Mouse (Mus musculus): ENCODE results near the gene Acadm. TPM values are rescaled to one million over a fixed set of nuclear protein-coding genes. Genes with fewer than 3 reads are reported as not detected.
A peak's percentile ranks its signal among the peaks of the same experiment; 100 is the strongest.

Gene Acadm
- total RNA-seq (2021), result 1,000 to 10,000 TPM; 1,259 to 1,274 TPM
- long read RNA-seq, experiment 1, transcript Acadm-201 (12 exons, 2,047 nt), result major isoform, 2,118 of 2,317 reads
- long read RNA-seq, experiment 1, transcript Acadm-203 (2 exons, 437 nt), result minor isoform, 18 of 2,317 reads
- long read RNA-seq, experiment 1, partial matches to known transcripts, result 127 of 2,317 reads
- long read RNA-seq, experiment 1, other reads (novel, unspliced or antisense), result 54 of 2,317 reads
- long read RNA-seq, experiment 2, transcript Acadm-203 (2 exons, 437 nt), result minor isoform, 11 of 1,655 reads
- long read RNA-seq, experiment 2, transcript Acadm-201 (12 exons, 2,047 nt), result major isoform, 1,186 of 1,655 reads
- long read RNA-seq, experiment 2, partial matches to known transcripts, result 427 of 1,655 reads
- long read RNA-seq, experiment 2, other reads (novel, unspliced or antisense), result 31 of 1,655 reads

GRCm38 (mm10) chr3:153944335-153944990, at the start of gene Acadm:
Acadm (minus strand) TSS chr3:153944632.
- peak; percentile 100 for DNase-seq

GRCm38 (mm10) chr3:153984428-153985340, 40.3 kb upstream of the Acadm start:
- peak; percentile 10 for DNase-seq

GRCm38 (mm10) chr3:153980611-153981010, 36.2 kb upstream of the Acadm start:
- DNase-seq, result no peak

DNA sequence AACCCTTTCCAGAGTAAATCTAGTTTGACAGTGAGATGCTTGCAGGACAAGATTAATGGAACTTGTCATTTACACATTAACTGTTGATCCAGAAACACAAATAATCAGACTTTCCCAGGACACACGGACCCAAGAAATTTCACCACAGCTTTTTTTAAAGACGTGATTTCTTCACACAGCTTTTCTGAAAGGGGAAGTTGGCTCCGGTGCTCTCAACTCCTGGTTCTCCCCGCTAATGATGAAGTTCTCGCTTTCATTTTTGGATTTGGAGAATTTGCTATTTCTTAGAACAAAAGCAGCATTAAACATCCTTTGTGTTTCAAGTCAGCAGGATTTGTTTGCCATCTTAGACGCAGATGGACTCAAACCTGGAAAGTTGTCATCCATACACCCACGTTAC, 31.4 kb upstream of the Acadm start:
- no peak for DNase-seq

GRCm38 (mm10) chr3:153975060-153975459, 30.6 kb upstream of the Acadm start:
- DNase-seq, result peak; percentile 30

DNA sequence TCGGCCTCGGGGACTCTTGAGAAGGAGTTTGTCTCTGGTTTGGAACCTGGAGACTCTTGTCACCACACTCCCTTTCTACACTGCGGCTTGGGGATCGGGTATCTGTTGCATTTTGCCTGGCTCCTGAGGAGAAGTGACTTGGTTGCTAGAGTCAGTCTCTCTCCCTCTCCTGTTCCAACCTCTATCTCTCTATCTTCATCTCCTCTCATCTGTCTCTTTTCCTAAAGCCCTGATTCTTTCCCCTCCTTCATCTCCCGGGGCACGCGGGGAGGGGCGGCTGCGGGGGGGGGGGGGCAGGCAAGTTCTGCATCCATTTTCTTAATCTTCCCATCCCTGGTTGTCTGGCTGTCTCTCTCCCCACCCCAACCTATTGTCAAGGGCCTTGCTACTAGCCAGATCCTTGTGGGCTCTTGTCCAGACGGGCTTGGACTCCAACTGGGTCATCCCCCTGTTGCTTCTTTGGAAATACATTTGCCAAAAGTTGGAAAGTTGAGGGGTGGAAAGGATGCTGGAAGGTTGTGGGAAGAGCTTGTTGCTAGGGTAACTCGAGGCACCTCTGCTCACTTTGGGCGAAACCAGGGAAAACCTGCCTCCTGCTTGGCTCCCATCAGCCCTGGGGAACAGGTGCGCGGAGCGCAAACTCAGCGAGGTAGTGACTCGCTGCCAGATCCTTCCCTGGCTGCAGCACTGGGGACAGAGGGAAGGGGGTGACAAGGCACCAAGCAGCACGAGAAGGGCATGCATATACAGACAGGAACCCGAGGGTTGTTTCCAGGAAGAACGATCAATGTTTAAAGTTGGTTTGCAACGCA, 29.7 kb upstream of the Acadm start:
- DNase-seq, result no peak

- peak; percentile 34 for DNase-seq
Observed at GRCm38 (mm10) chr3:153973171-153973948, 28.9 kb upstream of the Acadm start, which contains the start of gene Slc44a5. Slc44a5 (plus strand) TSS chr3:153973436.

DNA sequence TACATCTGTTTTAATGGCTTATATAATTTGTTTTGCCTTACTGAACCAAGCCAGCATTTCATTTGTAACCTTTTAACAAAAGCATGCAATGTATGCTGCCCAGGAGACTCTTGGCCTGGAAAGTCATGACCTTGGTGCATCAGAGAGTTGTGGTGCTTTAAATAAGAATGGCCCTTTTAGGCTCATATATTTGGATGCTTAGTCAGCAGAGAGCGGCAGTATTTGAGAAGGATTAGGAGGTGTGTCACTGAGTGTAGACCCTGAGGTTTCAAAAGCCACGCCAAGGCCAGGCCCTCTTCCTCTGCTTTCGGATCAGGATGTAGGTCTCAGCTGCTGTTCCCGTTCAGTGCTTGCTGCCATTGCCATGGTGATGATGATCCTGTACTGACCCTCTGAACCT, 25.0 kb upstream of the Acadm start:
- no peak for DNase-seq

DNA sequence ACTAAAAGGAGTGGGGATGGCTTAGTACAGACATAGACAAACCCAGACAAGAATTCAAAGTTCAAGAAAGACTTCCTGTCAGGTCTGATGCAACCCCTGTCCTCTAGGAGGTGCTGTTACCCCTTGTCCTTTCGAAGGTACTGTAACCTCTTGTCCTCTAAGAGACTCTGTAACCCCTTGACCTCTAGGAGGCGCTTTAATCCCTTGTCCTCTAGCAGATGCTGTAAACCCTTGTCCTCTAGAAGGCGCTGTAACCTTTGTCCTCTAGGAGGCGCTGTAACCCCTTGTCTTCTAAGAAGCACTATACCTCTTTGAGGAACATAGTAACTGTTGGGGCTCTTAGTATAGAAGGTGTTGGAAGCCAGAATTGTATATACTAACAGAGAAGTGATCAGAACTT, 24.1 kb upstream of the Acadm start:
- DNase-seq, result peak; percentile 36

DNA sequence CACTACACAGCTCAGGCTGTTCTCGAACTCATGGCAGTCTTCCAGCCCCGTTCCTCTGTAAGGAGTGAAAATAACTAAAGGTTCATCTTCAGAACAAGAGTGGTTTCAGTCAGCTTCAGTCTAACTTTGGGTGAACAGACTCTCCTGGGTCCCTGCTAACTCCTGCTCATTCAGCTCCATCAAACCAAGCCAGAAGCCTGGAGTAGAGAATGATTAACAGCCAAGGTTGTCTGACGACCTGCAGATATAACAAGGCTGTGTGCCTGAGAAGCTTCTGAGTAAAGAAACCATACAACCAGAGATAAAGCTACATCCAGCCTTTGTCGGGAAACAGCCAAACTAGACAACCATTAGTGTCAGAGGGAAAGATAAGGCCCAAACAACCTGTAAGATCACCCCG, 23.0 kb upstream of the Acadm start:
- DNase-seq, result no peak

DNA sequence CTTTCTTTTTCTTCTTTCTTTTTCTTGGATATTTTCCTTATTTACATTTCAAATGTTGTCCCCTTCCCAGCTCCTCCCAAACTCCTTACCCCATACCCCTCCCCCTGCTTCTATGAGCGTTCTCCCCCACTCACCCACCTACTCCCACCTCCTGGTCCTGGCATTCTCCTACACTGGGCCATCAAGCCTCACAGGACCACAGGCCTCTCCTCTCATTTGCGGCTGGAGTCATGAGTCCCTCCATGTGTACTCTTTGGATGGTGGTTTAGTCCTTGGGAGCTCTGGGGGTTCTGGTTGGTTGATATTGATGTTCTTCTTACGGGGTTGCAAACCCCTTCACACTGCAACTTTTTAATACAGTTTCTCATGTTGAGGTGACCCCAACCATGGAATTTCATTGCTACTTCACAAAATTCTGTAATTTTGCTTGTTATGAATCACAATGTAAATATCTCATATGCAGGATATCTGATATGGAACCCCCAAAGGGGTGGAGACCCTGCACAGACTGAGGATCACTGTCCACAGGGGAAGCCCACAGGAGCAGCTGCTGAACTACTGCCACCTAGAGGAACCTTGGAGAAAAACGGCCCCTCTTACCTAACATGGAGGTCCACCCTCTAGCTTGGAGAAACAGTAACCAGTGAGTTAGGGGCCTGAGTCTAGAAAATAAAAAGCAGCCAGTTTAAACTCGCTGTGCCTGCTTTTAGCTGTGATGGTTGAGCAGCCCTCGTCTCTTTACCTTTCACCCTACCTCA, 17.4 kb upstream of the Acadm start:
- DNase-seq, result peak; percentile 30

GRCm38 (mm10) chr3:153960884-153961283, 16.5 kb upstream of the Acadm start:
- no peak for DNase-seq

DNA sequence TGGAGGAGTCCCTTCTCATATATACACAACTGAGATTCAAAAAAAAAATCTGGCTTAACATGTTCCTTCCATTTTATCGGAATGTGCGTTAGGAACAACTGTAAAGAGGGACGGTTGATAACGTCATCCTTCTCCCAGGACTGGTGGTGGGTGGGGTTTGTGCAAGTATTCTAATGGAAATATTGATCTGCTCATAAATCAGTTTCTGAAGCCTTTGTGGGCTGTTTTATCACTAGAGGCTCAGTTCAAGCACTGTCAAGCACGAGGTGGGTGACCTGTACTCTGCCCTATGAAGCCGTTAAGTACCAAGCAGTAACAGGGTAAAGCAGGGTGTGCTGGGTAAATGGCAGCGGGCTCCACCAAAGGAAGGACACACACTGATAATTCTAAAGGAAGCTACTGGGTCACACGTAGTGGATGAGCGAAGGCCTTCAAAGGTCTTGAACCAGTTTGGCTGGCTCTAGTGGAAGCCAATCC, 15.3 kb upstream of the Acadm start:
- DNase-seq, result no peak

DNA sequence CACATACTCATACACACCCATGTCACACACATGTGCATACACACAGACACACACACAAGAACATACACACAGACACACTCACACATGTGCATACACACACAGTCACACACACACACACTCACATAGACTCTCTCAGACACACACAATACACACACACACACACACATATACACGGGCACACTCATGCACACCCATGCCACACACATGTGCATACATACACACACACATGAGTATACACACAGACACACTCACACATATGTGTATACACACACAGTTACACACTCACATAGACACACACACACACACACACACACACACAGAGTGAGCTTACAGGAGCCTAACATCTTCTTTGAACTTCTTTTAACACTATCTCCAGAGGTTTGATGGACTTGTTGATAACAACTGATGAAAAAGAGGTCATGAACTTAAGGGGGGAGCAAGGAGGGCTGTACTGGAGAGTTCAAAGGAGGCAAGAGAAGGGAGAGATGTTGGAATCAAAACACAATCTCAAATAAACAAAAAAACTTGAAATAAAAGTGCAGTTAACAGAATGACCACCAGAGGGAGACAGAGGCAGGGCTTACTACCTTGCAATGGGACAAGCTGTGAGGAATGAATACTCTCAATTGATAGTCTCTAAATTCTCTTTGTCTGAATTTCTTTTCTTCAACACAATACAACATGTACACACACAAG, 14.8 kb upstream of the Acadm start:
- peak; percentile 29 for DNase-seq

- DNase-seq, result no peak
Observed at GRCm38 (mm10) chr3:153957916-153958315, 13.5 kb upstream of the Acadm start.

DNA sequence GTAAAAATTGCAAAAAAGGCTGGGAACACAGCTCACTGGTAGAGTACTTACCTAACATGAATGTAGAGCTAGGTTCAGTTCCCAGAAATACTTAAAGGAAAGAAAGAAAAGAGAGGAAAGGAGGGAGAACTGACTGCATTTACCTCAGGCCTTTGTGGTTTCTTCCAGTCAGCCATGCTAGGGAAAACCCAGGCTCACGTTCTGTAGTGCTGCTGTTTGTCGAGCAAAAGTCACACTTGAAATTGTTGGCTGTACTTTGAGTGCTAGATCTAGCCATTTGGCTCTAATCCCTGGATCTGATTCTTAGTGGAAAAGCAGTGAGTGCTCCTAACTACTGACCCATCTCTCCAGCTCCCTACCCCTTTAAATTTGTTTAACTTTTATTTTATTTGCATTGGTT, 3.7 kb upstream of the Acadm start:
- peak; percentile 35 for DNase-seq

DNA sequence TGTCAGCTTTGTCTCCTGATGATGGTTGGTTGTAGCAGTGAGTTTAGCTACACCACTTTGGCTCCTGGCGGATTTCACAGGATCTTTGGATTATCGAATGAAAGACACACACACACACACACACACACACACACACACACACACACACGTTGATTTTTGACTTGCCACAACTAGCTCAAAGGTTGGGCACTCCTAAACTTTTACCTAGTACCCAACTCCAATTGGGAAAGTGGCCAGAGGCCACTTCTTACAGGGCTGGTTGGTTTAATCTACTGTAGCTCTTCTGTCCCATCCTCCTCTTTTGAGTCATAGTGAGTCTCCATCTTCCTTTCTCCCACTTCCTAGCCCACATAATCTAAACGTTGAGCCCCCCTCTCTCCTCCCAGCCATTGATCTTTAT, 2.8 kb upstream of the Acadm start:
- peak; percentile 40 for DNase-seq

DNA sequence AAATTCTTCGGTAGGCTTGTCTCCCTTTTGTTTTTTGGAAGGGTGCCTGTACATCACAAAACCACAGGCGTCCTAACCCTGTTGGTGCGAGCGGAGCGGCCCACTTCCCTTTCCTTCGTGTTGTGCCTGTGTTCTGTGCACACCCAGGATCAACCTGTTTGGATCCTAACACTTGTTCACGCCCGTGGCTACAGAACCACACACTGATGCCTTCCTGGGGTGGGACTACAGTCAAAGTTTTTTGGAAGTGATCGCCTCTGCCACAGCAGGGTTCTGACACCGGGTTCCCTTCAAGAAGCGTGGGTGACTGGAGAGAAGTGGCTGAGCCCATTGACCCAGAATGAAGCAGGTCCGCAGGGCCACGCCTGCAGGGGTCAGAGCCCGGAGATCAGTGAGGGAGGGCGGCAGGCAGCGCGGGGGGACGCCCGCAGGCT, 514 bp downstream of the Acadm start:
- DNase-seq, result no peak

DNA sequence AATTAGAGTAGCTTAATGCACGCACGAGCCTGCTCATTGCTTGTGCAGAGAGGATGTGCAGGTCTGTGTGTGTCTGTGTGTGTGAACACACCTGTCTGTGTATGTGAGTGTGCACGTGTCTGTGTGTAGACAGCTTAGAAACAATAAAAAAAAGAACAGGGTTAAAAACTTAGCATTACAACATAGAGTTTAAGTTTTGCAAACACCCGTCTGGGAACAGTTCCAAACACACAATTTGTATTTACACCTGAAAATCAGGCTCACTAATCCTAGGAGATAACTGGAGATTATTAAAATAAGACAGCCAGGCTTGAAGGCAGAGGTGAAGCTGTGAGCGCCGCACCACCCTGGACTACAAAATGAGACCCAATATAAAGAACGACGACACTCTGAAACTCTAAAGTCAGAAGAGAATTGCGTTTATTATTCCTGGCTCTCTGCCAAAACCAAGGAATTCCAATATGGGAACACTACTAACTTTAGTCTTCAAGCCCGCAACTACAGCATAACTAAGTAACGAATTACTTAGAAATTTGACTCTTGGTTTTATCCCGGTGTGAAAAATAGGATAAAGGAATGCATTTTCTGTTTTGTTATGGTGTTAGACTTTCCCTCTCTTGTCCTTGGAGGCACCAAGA, 1.3 kb downstream of the Acadm start:
- peak; percentile 18 for DNase-seq

Measured in adrenal gland, postnatal 10 days (tissue).